Mouse (Mus musculus) liver, adult 2 months (tissue): Measurements from ENCODE around the gene 1500009C09Rik.

ENCODE experiments used
- CTCF ChIP-seq: fragments of 200-500 bp; IDR thresholded peaks from 2 replicates; pipeline ENCODE4 v1.5.1; 2011; ENCODE audit warnings: low read depth, low read length, control low read depth
- POLR2A ChIP-seq: fragments of 200-500 bp; IDR thresholded peaks from 2 replicates; pipeline ENCODE4 v1.6.1; 2011; ENCODE audit warnings: low read length, control low read depth; ENCODE audit not compliant: insufficient read depth; ENCODE audit errors: extremely low read depth

DNA sequence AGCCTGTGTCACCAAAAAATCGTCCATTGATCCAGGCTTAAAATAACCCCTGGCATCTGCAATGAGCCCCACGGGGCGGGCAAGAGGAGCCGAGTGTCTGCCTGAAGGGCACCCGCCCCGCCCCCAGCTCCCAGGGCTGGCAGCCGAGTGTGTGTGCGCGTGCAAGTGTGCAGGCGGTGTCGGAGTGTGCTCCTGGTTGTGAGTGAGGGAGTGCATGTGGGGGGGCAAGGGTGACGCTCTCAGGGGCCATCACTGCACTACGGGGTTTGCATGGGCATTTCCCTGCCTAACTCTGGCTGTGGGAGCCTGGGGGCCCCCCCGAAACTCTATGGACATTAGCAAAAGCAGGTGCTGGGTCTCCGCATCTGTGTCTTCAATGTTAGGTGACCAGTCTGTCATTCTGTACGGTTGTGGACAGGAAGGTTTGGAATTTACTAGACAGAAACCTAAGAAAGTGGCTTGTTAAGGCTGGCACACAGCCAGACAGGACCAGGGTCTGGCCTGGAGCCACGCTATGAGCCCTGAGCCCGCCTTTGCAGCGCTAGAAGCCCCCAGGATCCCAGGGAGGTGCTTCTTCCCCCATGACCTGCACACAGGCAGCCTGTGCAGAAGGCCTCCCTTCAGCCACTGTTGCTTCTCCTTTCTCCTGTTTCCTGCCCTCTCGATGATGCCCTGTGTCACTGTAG lies 35.9 kb upstream of the 1500009C09Rik start:
- no peak for TF ChIP-seq CTCF
- TF ChIP-seq POLR2A = no peak
